Mouse (Mus musculus): ENCODE measurements around the gene Ssbp2.

GRCm38 (mm10) chr13:91746470-91746869, 286.4 kb downstream of the Ssbp2 start:
- TF ChIP-seq CTCF (IDR thresholded peaks at IDR 0.05; ENCODE audit: insufficient read depth, low read length) (no peak), POLR2A (IDR thresholded peaks at IDR 0.05; ENCODE audit: borderline replicate concordance, extremely low read depth, low read depth, low read length) (no peak)
